Mouse (Mus musculus) megakaryocyte, embryonic 14.5 days (primary cell): Measurements from ENCODE around the gene Cd276.

Source experiments
- FLI1 ChIP-seq: IDR thresholded peaks from 2 replicates; pipeline ENCODE4 v1.6.1; 2012; ENCODE audit warnings: low read length, inconsistent platforms, mixed read lengths
- GATA1 ChIP-seq: IDR thresholded peaks from 3 replicates; pipeline ENCODE4 v1.6.1; 2012; ENCODE audit warnings: mixed read lengths, low read length, inconsistent platforms, borderline replicate concordance

- TF ChIP-seq GATA1 (no peak), FLI1 (no peak)
These were observed 4.3 kb downstream of the Cd276 start for GRCm38 (mm10) chr9:58550928-58551327.
